Mouse (Mus musculus) cerebellum, adult 8-10 months (tissue): ENCODE measurements around the gene Ugt1a6a.
"Not testable (repeated sequence)": the region's sequence is repeated elsewhere in the genome, so short reads cannot be mapped to it uniquely, and the experiment has no call there.

Source experiments
- DNase-seq: peaks from one replicate; pipeline ENCODE4 v3.0.0; 2022

Ugt1a6a gene

DNA sequence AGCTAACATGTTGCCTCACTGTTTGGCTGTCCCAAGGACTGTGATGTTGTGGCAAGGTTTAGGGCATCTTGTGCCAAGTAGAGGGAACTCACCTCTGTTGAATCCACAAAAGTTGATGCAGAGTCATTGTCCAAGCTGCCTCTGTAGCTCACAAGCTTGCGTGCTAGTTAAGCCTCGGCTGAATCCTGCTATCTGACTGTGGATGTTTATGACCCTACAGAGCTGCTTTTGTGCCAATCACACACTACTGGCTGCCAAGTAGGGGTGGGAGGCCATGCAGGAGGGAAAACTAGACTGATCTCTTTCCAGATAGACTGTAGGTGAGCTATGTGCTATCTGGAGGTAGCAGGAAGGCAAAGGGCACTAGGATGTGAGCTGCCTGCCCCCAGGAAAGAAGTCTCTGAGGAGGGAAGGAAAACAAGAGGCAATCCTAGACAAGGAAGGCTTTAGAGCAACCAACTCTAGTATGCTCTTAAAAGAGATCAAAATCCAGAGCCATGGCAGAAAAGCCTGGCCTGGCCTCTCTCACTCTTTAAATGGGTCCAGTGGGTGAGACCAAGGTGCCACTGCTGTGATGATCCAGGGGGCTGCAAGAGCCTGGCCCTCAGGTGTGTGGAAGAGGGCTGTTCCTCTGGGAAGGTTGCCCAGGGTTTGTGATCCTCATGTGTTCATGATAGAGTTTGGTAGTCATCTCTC, 79.3 kb downstream of the Ugt1a6a start:
- DNase-seq: no peak

DNA sequence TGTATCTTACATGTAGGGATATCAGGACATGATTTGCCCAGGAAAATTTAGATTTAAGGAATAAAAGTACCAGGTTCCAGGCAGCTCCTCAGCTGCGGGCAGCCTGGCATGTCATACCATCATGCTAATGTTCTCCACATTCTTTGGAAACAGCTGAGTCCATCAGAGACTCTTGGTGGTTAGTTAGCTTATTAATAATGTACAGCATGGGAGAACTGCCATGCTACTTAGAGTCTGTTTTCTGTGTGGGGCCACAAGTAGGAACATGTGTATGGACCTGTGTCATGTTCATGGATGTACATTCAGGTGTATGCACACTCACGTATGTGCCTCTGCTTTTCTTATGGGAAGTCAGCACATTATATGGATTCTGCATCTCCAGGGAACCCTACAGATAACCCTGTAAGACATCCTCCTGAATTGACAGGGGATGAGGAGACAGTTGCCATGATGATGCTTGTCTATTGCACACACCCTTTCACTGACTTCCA, 79.9 kb downstream of the Ugt1a6a start:
- no peak for DNase-seq

DNA sequence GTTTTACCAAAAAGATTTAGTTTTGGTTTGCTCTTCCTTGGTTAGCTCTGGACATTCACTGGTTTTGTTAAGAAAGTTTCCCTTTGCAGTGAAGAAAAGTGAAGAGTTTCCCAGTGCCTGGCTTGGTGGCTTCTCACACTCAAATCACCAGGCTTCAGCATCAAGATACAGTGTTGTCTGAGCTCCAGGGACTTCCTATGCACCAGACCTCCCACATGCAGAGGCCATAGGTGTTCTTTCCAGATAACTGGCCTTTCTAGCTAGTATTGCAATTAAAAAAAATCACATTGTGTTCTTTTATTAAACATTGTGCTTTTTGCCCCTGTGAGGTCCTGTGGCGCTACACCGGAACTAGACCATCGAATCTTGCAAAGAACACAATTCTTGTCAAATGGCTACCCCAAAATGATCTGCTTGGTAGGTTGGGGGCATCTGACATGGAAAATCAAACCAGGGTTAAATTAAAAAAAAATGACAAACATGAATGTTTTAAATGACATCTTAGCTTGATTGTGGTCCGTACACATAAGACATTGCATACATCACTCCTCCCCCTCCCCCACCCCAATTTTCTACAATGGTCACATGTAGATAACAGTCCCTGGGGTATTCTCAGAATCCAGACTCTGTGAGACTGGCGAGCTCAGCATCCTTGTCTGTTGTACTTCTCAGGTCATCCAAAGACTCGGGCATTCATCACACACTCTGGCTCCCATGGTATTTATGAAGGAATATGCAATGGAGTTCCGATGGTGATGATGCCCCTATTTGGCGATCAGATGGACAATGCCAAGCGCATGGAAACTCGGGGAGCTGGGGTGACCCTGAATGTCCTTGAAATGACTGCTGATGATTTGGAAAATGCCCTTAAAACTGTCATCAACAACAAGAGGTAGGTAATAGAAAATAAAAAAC, 81.1 kb downstream of the Ugt1a6a start:
- DNase-seq: no peak

DNA sequence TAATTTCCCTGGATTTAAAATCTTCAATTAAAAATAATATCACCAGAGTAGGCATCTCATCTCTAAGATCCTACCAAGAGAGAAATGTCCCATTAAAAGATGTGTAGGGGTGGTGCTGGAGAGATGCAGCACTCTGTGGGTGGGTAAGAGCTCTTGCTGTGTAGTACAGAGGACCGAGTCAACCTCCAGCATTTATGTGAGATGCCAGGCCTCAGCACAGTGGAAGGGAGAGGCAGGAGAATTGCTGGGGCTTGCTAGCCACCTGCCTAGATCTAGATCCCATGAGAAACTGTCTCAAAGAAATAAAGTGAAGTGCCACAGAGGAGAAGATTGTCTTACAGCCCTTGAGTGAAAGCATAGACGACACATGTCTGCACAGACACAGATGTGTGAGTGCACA, 81.9 kb downstream of the Ugt1a6a start:
- no peak for DNase-seq

DNA sequence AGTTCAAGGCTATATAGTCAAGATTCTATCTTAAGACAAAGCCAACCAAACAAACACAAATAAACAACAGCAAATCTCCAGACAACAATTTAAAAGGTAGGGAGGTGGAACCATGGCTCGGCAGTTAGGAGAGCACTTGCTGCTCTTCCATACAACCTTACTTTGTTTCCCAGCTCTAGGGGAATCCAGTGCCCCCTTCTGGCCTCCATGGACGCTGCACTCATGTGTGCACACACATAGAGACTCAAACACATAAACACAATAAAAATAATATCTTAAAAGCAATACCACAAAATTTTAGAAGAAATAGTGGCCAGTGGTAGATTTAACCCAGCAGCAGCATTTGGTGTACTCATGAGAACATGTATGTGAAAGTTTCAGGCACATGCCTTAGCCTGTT, 82.5 kb downstream of the Ugt1a6a start:
- no peak for DNase-seq

DNA sequence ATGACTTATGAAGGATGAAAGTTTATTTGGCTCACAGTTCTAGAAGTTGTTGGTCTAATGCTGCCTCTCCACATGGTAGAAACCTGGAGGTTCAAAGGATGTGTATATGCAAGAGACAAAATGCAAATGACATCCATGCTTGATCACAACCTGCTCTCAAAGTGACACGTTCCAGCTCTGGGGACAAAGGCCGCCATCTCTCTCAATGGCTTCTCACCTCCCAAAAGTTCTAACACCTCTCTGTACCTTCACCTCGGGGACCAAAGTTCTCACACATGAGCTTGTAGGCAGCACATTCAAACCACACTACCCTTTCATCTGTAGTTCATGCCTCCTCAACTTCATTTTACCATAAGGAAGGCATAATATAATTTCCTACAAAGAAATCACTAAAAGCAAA, 83.0 kb downstream of the Ugt1a6a start:
- no peak for DNase-seq

DNA sequence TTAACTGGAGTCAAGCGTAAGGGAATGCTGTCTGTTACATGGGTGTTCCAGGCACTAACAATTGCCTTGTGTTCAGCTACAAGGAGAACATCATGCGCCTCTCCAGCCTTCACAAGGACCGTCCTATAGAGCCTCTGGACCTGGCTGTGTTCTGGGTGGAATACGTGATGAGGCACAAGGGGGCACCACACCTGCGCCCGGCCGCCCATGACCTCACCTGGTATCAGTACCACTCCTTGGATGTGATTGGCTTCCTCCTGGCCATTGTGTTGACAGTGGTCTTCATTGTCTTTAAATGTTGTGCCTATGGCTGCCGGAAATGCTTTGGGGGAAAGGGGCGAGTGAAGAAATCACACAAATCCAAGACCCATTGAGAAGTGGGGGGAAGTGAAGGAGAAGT, 83.4 kb downstream of the Ugt1a6a start:
- DNase-seq: no peak

DNA sequence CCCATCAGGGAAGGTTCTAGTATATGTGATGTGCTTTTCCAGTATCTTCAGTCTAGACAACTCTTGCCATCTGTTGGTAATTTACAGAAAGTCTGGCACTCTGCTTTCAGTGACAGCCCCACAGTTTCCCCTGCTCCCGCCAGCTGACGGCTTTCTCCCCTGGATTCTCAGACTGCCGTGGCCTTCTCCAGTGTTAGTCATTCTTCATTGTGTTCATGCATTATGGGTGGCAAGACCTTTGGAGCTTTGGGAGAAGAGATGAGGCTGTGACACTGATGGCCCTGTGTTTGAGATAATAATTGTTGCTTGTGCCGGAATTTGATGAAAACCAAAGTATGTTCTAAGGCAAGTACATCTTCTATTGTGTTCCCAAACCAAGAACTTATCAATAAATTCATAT, 84.0 kb downstream of the Ugt1a6a start:
- no peak for DNase-seq

DNA sequence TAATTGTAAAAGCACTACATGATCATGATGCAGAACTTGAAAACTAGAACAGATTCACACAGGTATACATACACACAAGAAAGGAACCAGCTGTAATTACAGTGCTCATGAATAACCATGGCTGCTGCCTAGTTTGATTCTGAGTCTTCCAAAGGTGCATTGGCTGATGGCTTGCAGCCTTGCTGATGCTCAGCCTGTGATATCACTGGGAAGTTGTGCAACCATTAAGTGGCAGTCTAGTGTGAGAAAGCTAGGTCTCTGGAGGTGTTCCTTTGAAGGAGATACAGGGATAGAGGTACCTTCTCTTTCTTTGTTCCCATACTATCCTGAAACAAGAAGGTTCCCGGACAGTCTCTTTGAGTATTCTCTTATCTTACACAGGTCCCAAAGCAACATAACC, 84.4 kb downstream of the Ugt1a6a start:
- DNase-seq: no peak

DNA sequence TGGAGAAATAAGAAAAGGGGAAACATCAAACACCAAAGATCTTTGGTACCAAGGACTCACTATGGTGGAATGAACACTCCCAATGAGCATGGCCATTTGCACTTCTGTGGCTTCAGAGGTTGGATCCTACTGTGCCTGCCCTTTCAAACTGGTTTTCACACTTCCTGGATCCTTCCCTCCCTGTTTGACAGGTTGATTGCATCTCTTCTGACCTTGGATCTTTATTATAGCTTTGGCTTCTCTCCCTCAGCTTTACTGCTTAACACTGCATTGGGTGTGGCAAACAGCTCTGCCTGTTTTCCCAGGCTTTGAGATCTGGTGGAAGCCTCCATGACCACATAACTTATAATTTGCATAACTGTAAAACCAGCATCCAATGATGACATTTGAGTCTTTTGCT, 85.7 kb downstream of the Ugt1a6a start:
- DNase-seq: no peak

DNA sequence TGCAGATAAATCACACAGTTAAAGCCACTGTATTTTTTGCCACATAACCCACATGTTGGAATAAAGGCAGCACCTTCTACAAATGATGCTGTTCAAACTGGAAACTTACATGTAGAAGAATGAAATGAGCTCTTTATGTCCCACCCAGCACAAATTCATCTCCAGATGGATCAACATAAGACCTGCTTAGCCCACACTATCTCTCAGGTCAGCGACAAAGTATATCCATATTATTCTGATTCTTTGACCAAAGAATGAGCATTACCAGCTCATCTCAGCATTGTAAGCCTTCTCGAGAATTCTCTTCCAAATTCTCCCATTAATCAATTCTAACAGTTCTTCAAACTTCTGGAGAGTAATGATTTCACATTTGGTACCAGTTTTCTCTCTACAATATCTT, 87.6 kb downstream of the Ugt1a6a start:
- DNase-seq: no peak

DNA sequence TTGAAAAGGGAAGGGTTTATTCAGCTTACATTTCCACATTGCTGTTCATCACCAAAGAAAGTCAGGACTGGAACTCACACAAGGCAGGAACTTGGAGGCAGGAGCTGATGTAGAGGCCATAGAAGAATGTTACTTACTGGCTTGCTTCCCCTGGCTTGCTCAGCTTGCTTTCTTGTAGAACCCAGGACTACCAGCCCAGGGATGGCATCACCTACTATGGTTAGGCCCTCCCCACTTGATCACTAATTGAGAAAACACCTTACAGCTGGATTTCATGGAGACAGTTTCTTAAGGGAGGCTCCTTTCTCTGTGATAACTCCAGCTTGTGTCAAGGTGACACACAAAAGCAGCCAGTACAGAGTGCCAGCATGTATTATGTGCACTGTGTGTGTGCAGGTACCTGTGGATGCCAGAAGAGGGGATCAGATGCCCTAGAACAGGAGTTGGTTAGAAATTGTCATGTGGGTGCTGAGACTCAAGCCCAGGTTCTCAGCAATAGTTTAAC, 88.5 kb downstream of the Ugt1a6a start:
- not testable (repeated sequence) for DNase-seq

DNA sequence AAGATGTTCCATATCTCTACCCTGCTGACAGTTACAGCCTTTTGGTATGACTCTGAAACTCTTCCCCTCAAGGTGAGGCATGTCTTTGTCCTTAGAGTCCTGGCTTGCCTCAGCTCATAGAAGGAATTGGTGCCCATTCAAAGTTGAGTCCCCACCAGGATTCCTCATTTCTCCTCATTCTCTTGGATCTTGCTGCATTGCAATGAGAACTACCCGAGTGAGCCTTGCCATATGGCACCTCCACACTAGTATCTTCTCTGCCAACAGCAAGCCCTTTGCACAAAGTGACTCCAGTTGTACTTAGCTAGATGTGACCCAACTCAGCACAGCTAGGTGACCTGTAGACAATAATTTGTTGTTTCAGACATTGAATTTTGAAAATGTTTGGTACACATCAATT, 89.0 kb downstream of the Ugt1a6a start:
- no peak for DNase-seq

DNA sequence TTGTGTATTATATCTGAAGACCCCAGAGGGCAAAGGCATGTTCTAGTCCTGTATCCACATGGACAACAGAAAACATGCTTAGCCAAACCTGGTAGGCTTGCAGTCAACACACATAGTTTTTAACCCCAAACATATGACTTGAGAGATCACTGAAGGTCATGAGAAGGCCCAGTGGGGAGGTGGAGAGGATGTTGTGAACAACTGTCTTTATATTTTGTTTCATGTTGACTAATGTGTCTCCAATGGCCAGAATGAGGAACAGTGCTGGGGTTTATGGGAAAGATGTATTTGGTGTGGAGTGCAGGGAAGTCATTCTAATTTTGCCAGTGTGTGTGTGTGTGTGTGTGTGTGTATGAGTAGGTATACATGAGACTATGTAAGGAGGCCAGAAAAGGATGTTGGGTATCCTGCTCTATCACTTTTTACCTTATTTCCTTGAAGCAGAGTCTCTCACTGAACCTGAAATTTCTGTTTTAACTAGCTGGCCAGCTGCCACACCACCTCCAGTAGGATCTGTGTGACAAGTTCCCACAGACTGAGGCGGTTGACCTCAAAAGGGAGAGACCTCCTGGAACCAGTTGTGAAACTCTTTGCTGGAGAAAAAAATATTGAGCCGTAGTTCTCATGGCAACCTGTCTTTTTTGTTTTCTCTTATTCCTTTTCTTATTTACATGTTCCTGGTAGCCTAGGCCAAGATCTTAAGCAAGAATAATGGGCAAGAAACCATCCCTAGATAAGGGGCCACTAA, 89.6 kb downstream of the Ugt1a6a start:
- DNase-seq: no peak

DNA sequence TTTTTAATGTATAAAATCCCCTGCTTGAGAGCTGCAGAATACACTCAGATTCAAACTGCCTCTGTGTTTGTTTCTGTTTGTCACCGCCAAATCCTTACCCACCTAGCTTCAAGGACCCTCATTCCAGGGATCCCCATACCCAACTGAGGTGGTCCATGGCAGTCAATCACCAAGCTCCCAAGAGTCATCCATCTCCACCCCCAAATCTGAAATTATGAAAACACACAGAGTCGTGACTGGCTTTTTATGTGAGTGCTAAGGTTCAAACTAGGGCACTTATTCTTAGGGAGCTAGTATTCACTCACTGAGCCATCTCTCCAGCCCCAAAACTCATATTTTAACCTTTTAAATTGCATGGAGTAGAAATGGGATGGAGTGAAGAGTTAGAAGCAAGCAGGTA, 90.7 kb downstream of the Ugt1a6a start:
- not testable (repeated sequence) for DNase-seq

DNA sequence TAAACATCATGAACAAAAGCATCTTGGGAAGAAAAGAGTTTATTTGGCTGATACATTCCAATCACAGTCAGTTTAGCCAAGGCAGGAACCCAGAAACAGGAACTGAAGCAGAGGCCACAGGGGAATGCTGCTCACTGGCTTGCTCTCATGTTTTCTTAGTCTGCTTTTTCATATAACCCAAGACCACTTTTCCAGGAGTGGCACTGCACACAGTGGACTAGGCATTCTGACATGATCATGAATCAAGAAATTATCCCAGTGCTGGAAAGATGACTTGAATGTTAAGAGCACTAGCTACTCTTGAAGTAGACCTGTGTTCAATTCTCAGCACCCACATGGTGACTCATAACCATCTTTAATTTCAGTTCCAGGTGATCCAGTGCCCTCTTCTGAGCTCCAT, 91.1 kb downstream of the Ugt1a6a start:
- no peak for DNase-seq

DNA sequence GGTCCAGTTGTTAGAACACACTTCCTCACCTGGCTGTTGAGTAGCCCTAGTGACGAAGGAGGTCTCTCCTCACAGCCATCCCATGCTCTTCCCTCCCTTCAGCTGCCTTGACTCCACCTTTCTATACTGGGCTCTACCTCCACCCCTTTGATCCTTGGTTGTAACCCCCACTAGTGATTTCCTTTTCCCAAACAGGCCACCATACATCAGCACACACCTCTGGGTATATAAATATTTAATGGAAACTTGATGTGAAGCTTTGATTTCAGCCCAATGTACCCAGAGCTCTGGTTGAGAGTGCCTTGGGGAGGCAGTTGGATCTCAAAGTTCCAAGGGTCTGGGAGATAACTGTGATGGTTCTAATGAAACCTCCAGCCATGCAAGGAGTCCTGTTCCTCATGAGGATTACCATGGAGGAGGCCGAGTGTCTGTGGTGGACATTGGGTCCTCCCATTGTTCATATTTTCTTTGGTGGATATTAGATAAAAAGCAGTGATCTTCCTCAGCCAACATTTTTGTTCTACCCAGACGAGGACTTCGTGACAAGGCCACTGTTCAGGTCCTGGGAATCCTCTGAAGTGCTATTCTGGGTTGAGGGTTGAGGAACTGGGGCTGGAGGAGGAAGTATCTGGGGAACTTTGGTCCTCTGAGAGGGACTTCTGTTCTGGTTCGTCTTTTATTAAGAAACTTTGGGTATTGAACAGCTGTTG, 92.2 kb downstream of the Ugt1a6a start, which contains the start of gene Mroh2a:
Mroh2a (plus strand) TSS at position 317 of the 710 bp plus-strand sequence.
- DNase-seq: no peak

DNA sequence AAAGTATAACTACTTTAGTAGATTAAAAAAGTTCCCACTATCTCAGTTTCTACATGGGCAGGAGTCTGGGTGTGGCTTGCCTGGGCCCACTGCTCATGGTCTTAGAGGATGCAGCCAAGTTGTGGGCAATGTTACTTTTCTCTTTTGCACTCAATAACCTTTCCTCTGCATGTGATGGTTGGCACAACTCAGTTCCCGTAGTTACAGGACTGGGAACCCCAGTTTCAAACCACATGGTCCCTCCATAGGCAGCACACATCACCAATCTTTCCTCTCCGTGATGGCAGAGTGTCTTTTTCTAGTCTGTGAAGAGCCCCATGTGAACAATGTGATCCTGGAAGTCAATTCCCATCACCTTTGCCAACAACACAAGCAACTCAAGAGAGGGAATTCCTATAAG, 92.9 kb downstream of the Ugt1a6a start:
- no peak for DNase-seq

DNA sequence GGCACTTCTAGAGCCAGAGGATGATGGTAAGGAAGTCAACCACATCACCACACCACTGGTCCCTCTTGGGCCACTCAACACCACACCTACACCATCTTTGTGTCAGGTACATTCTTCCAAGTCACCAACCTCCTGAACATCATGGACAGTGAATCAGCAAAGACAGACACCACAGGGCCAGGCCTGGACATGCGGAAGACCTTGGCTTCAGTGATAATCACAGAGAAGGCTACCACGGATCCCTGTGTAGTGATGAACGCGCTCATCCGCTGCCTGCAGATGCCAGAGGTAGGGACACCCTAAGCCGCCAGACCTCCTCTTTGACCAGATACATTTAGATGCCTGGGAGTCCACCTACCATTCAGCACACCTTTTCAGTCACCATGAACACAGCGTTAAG, 93.5 kb downstream of the Ugt1a6a start:
- no peak for DNase-seq

DNA sequence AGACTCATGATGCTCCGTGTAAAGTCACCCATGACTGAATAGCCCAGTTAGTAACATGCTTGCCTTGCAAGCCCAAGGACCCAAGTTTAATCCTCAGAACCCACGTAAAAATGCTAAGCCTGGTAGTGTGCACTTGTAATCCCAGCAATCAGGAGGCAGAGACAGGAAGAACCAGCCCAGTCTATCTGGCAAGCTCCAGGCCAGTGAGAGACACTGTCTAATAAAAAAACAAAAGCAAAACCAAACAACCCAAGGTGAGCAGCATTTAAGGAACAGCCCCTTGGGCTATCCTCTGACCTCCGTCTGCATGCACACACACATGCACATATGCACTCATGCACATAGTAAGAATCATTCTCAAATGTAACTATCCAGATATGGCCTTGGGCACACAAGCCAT, 95.0 kb downstream of the Ugt1a6a start:
- DNase-seq: no peak

DNA sequence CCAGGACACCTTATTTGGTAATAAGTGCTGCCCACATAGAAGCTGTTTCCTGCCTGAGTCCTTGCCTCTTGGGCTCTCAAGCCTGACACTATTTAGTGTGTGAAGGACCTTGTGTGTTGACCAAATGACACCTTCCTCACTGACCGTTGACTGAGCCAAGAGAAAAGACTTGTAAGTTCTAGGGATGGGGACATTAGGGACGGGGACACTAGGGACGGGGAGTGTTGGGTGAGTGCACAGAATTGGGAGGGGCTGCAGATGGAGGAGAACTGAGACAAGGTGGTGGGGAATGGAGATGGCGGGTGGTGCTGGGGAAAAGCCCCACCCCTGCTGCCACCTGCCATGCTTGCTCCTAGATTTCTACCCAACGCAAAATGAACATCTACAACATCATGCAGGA, 95.4 kb downstream of the Ugt1a6a start:
- no peak for DNase-seq

DNA sequence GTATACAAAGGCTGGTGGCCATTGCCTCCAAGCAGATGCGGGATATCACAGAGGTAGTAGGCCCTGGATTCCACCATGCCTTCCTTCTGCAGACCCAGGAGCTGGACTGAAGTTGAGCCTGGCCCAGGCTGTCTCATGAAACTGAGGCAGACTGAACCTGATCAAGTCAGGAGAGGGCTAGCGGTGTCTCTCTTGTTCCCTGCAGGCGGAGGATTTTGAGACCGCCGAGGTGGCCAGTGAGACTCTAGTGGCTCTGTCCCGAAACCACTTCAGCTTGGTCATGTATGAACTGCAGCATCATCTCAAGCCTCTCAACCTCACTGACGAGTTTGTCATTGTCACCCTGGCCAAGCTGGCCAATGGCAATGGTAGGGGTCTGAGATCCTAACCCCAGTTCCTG, 95.8 kb downstream of the Ugt1a6a start:
- no peak for DNase-seq
